Mouse (Mus musculus): ENCODE data around the gene Hmgcr. TPM values are rescaled to one million over a fixed set of nuclear protein-coding genes. Genes with fewer than 3 reads are reported as not detected.

The Hmgcr gene
- polyA plus RNA-seq, 1 experiment = 87.4 TPM

- TF ChIP-seq USF1 (IDR thresholded peaks at IDR 0.05; ENCODE audit: low read depth) (no peak), E2F4 (IDR thresholded peaks at IDR 0.05; ENCODE audit: insufficient read depth) (no peak), REST (IDR thresholded peaks at IDR 0.05; ENCODE audit: insufficient read depth, insufficient read length) (no peak), SRF (IDR thresholded peaks at IDR 0.05; ENCODE audit: control insufficient read depth, insufficient read length, low read depth) (no peak), TCF3 (IDR thresholded peaks at IDR 0.05; ENCODE audit: insufficient read length, low read depth) (no peak), MYOG (IDR thresholded peaks at IDR 0.05; ENCODE audit: control insufficient read depth in 1 of 3, insufficient read depth in 1 of 3, insufficient read length in 2 of 3, low read depth in 2 of 3) (no peak), MAX (IDR thresholded peaks at IDR 0.05; ENCODE audit: low read depth) (no peak), MYOD1 (IDR thresholded peaks at IDR 0.05; ENCODE audit: control insufficient read depth in 1 of 3, insufficient read length in 2 of 3, low read depth in 2 of 3) (no peak), TCF12 (IDR thresholded peaks at IDR 0.05; ENCODE audit: insufficient read depth, poor library complexity, severe bottlenecking) (no peak), POLR2AphosphoS2 (IDR thresholded peaks at IDR 0.05; ENCODE audit: insufficient read length, low read depth) (no peak), CEBPB (IDR thresholded peaks at IDR 0.05; ENCODE audit: insufficient read depth, poor library complexity, severe bottlenecking) (no peak), POLR2A (IDR thresholded peaks at IDR 0.05; ENCODE audit: insufficient read length, low read depth) (no peak)
- Histone ChIP-seq H3K79me2 (ENCODE audit: control insufficient read depth, insufficient read depth) (no peaks in the 10 kb centered on the region), H3K36me3 (ENCODE audit: control insufficient read depth, insufficient read depth) (no peaks in the 10 kb centered on the region), H3K4me3 (no peak overlapping the region), H3K4me2 (ENCODE audit: low read depth) (no peak overlapping the region), H3ac (ENCODE audit: control insufficient read depth, insufficient read length) (no peak overlapping the region), H3K27me3 (ENCODE audit: control insufficient read depth, insufficient read depth, insufficient read length) (no peaks in the 10 kb centered on the region)
Measured at GRCm38 (mm10) chr13:96689901-96690300, 19.2 kb upstream of the Hmgcr start.

DNA sequence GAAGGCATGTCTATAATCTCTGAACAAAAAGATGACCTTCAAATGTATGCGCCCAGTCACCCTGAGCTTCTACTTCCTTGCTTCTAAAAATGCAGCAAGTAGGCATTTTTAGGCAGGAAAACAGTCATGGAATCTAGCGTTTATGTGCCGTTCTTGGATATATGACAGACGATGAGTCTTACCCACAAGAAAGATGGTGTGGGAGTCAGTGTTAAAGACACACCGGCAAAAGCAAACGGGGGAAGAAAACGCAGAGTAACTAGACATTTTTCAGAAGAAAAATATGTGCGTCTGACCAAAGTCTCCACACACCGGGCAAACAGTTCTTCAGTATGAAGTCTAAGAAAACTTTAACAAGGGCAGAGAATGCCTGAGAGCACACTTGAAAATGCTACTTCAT, 16.5 kb upstream of the Hmgcr start:
- no peaks in the 10 kb centered on the region for H3K79me2 ChIP-seq (ENCODE audit: control insufficient read depth, insufficient read depth)
- H3K27me3 ChIP-seq (ENCODE audit: control insufficient read depth, insufficient read depth, insufficient read length) = no peaks in the 10 kb centered on the region
- no peak overlapping the region for H3K4me3 ChIP-seq
- no peaks in the 10 kb centered on the region for H3K36me3 ChIP-seq (ENCODE audit: control insufficient read depth, insufficient read depth)
- H3K4me2 ChIP-seq (ENCODE audit: low read depth) = peak overlapping the region; percentile 64
- no peak for TF ChIP-seq SRF (IDR thresholded peaks at IDR 0.05; ENCODE audit: control insufficient read depth, insufficient read length, low read depth)
- TF ChIP-seq USF1 (IDR thresholded peaks at IDR 0.05; ENCODE audit: low read depth) = no peak
- no peak for TF ChIP-seq CEBPB (IDR thresholded peaks at IDR 0.05; ENCODE audit: insufficient read depth, poor library complexity, severe bottlenecking)
- TF ChIP-seq POLR2A (IDR thresholded peaks at IDR 0.05; ENCODE audit: insufficient read length, low read depth) = no peak
- no peak for TF ChIP-seq REST (IDR thresholded peaks at IDR 0.05; ENCODE audit: insufficient read depth, insufficient read length)
- no peak for TF ChIP-seq E2F4 (IDR thresholded peaks at IDR 0.05; ENCODE audit: insufficient read depth)
- TF ChIP-seq POLR2AphosphoS2 (IDR thresholded peaks at IDR 0.05; ENCODE audit: insufficient read length, low read depth) = no peak
- no peak for TF ChIP-seq TCF12 (IDR thresholded peaks at IDR 0.05; ENCODE audit: insufficient read depth, poor library complexity, severe bottlenecking)
- TF ChIP-seq MYOG (IDR thresholded peaks at IDR 0.05; ENCODE audit: control insufficient read depth in 1 of 3, insufficient read depth in 1 of 3, insufficient read length in 2 of 3, low read depth in 2 of 3) = no peak
- TF ChIP-seq TCF3 (IDR thresholded peaks at IDR 0.05; ENCODE audit: insufficient read length, low read depth) = no peak
- TF ChIP-seq MYOD1 (IDR thresholded peaks at IDR 0.05; ENCODE audit: control insufficient read depth in 1 of 3, insufficient read length in 2 of 3, low read depth in 2 of 3) = no peak
- no peak for TF ChIP-seq MAX (IDR thresholded peaks at IDR 0.05; ENCODE audit: low read depth)
- no peak overlapping the region for H3ac ChIP-seq (ENCODE audit: control insufficient read depth, insufficient read length)

DNA sequence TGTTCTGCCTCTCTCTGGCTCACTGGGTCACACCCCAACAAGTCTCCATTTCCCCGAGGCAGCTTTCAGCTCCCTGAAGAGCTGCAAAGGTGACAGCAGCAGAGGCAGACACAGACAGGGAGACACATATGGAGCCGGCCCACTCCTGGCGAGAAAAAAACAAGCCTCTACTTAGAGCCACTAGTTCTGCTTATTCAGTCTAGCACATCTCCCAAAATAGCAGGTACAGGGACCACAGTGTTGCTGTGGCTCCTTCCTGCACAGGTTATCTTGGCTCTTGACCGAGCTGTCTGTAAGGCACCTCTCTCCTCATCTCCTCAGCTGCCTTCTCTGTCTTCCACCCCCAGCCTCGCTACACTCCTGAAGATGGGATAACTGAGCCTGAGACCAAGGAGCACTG, 14.0 kb upstream of the Hmgcr start:
- no peak overlapping the region for H3ac ChIP-seq (ENCODE audit: control insufficient read depth, insufficient read length)
- no peaks in the 10 kb centered on the region for H3K27me3 ChIP-seq (ENCODE audit: control insufficient read depth, insufficient read depth, insufficient read length)
- TF ChIP-seq CEBPB (IDR thresholded peaks at IDR 0.05; ENCODE audit: insufficient read depth, poor library complexity, severe bottlenecking) (no peak), E2F4 (IDR thresholded peaks at IDR 0.05; ENCODE audit: insufficient read depth) (no peak), POLR2AphosphoS2 (IDR thresholded peaks at IDR 0.05; ENCODE audit: insufficient read length, low read depth) (no peak), MYOD1 (IDR thresholded peaks at IDR 0.05; ENCODE audit: control insufficient read depth in 1 of 3, insufficient read length in 2 of 3, low read depth in 2 of 3) (no peak), TCF3 (IDR thresholded peaks at IDR 0.05; ENCODE audit: insufficient read length, low read depth) (no peak), SRF (IDR thresholded peaks at IDR 0.05; ENCODE audit: control insufficient read depth, insufficient read length, low read depth) (no peak)
- no peak overlapping the region for H3K4me2 ChIP-seq (ENCODE audit: low read depth)
- no peaks in the 10 kb centered on the region for H3K36me3 ChIP-seq (ENCODE audit: control insufficient read depth, insufficient read depth)
- H3K79me2 ChIP-seq (ENCODE audit: control insufficient read depth, insufficient read depth) = no peaks in the 10 kb centered on the region
- H3K4me3 ChIP-seq = no peak overlapping the region

DNA sequence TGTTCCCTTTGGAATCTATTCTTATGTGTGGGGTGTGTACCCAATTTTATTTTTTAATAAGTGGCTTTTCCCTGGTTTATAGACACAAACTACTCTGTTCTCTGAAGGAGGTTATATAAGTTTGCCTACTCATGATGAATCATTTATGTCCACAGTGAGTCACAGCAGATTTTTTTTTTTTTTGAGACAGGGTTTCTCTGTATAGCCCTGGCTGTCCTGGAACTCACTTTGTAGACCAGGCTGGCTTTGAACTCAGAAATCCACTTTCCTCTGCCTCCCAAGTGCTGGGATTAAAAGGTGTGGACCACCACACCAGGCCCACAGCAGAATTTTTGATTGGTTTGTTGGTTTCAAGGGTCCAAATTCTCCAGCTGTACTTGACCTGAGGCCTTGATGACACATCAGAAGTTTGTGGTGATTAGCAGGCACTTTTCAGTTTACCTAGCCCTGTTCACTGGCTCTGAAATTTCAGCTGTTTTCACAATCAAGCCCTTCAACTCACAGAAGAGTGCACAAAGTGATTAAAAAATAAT, 10.4 kb upstream of the Hmgcr start:
- no peak for TF ChIP-seq POLR2A (IDR thresholded peaks at IDR 0.05; ENCODE audit: insufficient read length, low read depth)
- TF ChIP-seq E2F4 (IDR thresholded peaks at IDR 0.05; ENCODE audit: insufficient read depth) = no peak
- H3K4me2 ChIP-seq (ENCODE audit: low read depth) = peak overlapping the region; percentile 73
- H3K79me2 ChIP-seq (ENCODE audit: control insufficient read depth, insufficient read depth) = no peaks in the 10 kb centered on the region
- no peaks in the 10 kb centered on the region for H3K36me3 ChIP-seq (ENCODE audit: control insufficient read depth, insufficient read depth)
- H3ac ChIP-seq (ENCODE audit: control insufficient read depth, insufficient read length) = no peak overlapping the region
- H3K27me3 ChIP-seq (ENCODE audit: control insufficient read depth, insufficient read depth, insufficient read length) = no peaks in the 10 kb centered on the region
- no peak overlapping the region for H3K4me3 ChIP-seq

DNA sequence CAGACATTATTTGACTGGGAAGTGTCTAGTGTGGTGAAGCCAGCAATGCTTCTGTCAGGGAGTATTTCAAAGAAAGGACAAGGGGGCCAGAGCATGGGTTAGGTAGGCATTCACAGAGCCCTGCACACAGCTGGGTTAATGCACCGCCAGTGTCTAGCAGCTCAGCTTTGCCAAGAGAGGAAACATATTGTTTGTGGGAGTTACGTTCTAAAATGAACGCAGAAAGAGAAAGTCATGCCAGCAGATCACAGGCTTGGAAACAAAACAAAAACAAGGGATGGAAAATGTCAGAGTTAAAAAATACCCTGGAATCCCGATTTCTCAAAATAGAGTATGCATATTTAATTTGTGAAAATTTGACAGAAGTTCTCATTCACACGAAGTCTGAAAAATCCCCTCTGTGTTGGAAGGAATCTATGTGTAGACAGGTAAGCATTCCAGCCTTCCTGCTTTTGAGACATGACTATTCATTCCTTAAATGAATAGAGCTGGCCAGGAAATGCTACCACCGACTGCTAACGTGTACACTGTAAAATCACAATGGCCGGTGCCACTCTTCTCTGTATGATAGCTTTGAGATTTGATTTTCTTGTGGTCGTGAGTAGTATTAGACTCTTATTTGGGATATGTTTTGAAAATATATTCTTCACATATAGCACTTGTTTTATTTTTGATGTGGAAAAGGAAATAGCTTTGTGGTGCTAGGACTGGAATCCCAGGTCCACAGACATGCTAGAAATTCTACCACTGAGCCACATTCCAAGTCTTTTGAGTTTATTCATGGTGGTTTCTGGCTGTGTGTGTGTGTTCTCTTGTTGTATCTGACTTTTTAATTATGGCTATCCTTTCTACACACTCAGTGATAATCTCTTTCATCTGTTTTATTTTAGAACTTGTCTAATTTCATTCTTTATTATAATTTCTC, 9.7 kb upstream of the Hmgcr start:
- H3K36me3 ChIP-seq (ENCODE audit: control insufficient read depth, insufficient read depth) = no peaks in the 10 kb centered on the region
- H3K79me2 ChIP-seq (ENCODE audit: control insufficient read depth, insufficient read depth) = no peaks in the 10 kb centered on the region
- TF ChIP-seq POLR2A (IDR thresholded peaks at IDR 0.05; ENCODE audit: insufficient read length, low read depth) = no peak
- no peak for TF ChIP-seq MAX (IDR thresholded peaks at IDR 0.05; ENCODE audit: low read depth)
- TF ChIP-seq MYOG (IDR thresholded peaks at IDR 0.05; ENCODE audit: control insufficient read depth in 1 of 3, insufficient read depth in 1 of 3, insufficient read length in 2 of 3, low read depth in 2 of 3) = no peak
- TF ChIP-seq TCF3 (IDR thresholded peaks at IDR 0.05; ENCODE audit: insufficient read length, low read depth) = no peak
- no peak for TF ChIP-seq REST (IDR thresholded peaks at IDR 0.05; ENCODE audit: insufficient read depth, insufficient read length)
- no peak for TF ChIP-seq MYOD1 (IDR thresholded peaks at IDR 0.05; ENCODE audit: control insufficient read depth in 1 of 3, insufficient read length in 2 of 3, low read depth in 2 of 3)
- TF ChIP-seq USF1 (IDR thresholded peaks at IDR 0.05; ENCODE audit: low read depth) = no peak
- TF ChIP-seq SRF (IDR thresholded peaks at IDR 0.05; ENCODE audit: control insufficient read depth, insufficient read length, low read depth) = no peak
- TF ChIP-seq E2F4 (IDR thresholded peaks at IDR 0.05; ENCODE audit: insufficient read depth) = no peak
- TF ChIP-seq POLR2AphosphoS2 (IDR thresholded peaks at IDR 0.05; ENCODE audit: insufficient read length, low read depth) = no peak
- TF ChIP-seq TCF12 (IDR thresholded peaks at IDR 0.05; ENCODE audit: insufficient read depth, poor library complexity, severe bottlenecking) = no peak
- no peak for TF ChIP-seq CEBPB (IDR thresholded peaks at IDR 0.05; ENCODE audit: insufficient read depth, poor library complexity, severe bottlenecking)
- H3K4me3 ChIP-seq = no peak overlapping the region
- peak overlapping the region; percentile 73 for H3K4me2 ChIP-seq (ENCODE audit: low read depth)
- no peaks in the 10 kb centered on the region for H3K27me3 ChIP-seq (ENCODE audit: control insufficient read depth, insufficient read depth, insufficient read length)
- H3ac ChIP-seq (ENCODE audit: control insufficient read depth, insufficient read length) = no peak overlapping the region

All from myocyte (in vitro differentiated cells).